Mouse (Mus musculus): ENCODE measurements around the gene Ccl25. TPM values are rescaled to one million over a fixed set of nuclear protein-coding genes. Genes with fewer than 3 reads are reported as not detected.
"Not testable (repeated sequence)": the region's sequence is repeated elsewhere in the genome, so short reads cannot be mapped to it uniquely, and the experiment has no call there.

Gene Ccl25
- total RNA-seq, 2 experiments from 2014 or later: 5.1 to 23.2 TPM

DNA sequence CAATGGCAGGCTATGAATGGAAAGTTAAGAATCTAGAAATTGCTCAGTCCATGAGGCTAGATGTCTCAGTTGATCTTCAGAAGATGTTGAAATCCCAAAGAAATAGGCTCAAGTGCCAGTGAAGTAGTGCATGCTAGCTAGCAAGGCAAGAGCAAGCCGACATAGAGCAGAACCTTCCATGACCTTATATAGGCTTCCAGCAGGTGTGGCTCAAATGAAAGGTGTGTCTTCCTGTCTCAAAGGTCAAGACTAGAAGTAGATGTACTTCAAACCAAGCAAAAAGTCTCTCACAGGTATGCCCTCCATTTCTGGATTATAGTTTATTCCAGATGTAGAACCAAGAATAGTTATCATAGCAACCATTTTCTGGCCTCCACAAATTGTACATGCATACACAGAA, 9.0 kb downstream of the Ccl25 start:
- no peak for ATAC-seq (replicated peaks; ENCODE audit: poor library complexity, severe bottlenecking)

DNA sequence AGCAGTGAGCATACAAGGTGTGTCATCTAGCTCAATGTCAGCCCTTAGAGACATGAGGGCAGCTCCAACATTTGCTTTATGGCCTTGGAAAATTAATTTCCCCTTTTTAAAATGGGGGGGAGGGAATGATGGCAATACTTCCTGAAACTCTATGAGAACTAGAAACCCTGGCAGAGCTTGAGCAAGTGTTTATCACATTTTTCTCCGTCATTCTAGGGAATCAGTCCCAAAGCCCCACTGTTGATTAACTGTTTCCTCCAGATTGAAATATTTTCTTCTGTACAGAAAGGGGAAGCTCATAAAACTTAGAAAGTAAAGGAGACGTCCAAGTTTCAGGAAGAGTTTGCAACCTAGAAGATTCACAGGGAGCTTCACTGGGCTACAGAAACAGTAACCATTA, 10.7 kb downstream of the Ccl25 start:
- ATAC-seq (replicated peaks; ENCODE audit: poor library complexity, severe bottlenecking): peak; percentile 68

GRCm38 (mm10) chr8:4340207-4340606, 15.2 kb downstream of the Ccl25 start:
- no peak for ATAC-seq (replicated peaks; ENCODE audit: poor library complexity, severe bottlenecking)

DNA sequence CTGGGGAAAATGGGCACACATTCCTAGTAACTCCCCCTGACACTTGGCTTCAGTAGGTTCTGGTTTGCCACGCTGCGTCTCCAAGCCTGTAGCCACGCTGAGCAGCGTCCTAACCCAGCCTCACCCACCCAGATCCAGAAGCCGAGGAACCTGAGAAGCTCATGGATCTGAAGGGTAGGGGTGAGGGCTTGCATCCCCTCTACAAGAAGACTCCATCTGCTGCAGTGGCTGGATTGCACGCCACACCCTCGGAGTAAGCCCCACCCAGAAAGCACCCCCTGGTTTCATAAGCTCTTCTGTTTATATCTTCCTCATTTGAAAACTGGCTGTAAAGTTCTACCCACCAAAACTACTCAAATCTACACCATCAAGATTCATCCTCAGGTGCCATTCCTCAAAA, 22.7 kb downstream of the Ccl25 start:
- peak; percentile 94 for ATAC-seq (replicated peaks; ENCODE audit: poor library complexity, severe bottlenecking)

GRCm38 (mm10) chr8:4348275-4348674, 23.3 kb downstream of the Ccl25 start:
- ATAC-seq (replicated peaks; ENCODE audit: poor library complexity, severe bottlenecking): peak; percentile 36; the same call in 1 of the 2 replicates

- ATAC-seq (replicated peaks; ENCODE audit: poor library complexity, severe bottlenecking): no peak
Observed at GRCm38 (mm10) chr8:4349335-4349734, 24.3 kb downstream of the Ccl25 start.

GRCm38 (mm10) chr8:4350618-4351017, 25.6 kb downstream of the Ccl25 start:
- ATAC-seq (replicated peaks; ENCODE audit: poor library complexity, severe bottlenecking): no peak

GRCm38 (mm10) chr8:4352562-4352961, 27.6 kb downstream of the Ccl25 start:
- not testable (repeated sequence) for ATAC-seq (replicated peaks; ENCODE audit: poor library complexity, severe bottlenecking)

- no peak for ATAC-seq (replicated peaks; ENCODE audit: poor library complexity, severe bottlenecking)
Observed at GRCm38 (mm10) chr8:4353741-4354140, 28.7 kb downstream of the Ccl25 start.

DNA sequence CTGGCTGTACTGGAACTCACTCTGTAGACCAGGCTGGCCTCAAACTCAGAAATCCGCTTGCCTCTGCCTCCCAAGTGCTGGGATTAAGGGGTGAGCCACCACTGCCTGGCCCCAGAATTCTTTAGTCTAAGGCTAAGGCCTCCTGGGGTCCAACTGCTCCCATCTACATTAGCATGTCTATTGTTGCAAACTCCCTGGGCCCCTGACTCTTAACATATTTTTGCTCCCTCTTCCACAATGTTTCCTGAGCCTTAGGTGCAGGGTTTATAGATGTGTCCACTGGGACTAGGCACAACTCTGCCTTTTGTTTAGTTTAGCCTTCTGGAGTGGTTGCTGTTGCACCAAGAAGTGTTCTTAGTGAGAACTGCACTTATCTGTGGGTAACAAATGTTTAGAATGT, 29.5 kb downstream of the Ccl25 start:
- no peak for ATAC-seq (replicated peaks; ENCODE audit: poor library complexity, severe bottlenecking)

- ATAC-seq (replicated peaks; ENCODE audit: poor library complexity, severe bottlenecking): no peak
Observed at GRCm38 (mm10) chr8:4355455-4355854, 30.4 kb downstream of the Ccl25 start.

- peak; percentile 44 for ATAC-seq (replicated peaks; ENCODE audit: poor library complexity, severe bottlenecking)
Observed at GRCm38 (mm10) chr8:4359362-4359761, 34.4 kb downstream of the Ccl25 start.

- no peak for ATAC-seq (replicated peaks; ENCODE audit: poor library complexity, severe bottlenecking)
Observed at GRCm38 (mm10) chr8:4360922-4361321, 35.9 kb downstream of the Ccl25 start.

DNA sequence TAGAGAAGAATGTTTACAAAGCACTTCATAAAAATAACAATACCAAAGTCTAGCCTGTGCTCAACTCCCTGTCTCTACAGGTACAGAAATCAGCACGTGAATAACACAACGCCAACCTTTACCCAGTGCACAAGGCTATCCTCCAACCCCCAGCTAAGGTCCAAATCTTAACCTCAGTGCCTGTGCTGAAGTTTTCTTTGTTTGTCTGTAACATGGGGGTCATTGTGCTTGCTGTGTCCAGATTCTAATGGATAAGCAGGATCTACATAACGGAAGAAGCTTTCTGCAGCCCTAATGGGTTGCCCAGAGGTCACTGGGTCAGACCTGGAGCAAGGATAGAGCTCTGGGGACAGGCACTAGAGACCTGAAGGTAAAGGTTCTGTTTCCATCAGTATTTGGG, 41.2 kb downstream of the Ccl25 start:
- no peak for ATAC-seq (replicated peaks; ENCODE audit: poor library complexity, severe bottlenecking)

DNA sequence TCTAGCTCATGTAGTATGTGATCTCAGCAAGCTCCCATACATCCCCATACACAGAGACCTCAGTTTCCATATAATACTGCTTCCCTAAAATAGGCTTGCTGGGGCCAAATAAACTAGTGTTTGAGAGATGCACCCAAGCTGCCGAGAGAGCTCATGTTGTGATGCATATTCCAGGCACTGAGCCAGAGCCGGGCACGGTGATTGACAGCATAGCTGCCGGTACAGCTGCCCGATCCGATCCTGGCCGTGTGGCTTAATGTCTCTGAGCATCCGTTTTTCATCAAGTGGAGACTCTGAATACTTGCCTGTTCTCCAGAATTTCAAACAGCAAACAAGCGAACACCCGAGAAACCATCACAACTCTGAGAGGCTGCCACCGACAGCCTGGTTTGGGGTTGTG, 42.8 kb downstream of the Ccl25 start:
- no peak for ATAC-seq (replicated peaks; ENCODE audit: poor library complexity, severe bottlenecking)

GRCm38 (mm10) chr8:4368470-4368869, 43.5 kb downstream of the Ccl25 start:
- no peak for ATAC-seq (replicated peaks; ENCODE audit: poor library complexity, severe bottlenecking)

- ATAC-seq (replicated peaks; ENCODE audit: poor library complexity, severe bottlenecking): peak; percentile 99
Observed at GRCm38 (mm10) chr8:4370078-4370477, 45.1 kb downstream of the Ccl25 start.

DNA sequence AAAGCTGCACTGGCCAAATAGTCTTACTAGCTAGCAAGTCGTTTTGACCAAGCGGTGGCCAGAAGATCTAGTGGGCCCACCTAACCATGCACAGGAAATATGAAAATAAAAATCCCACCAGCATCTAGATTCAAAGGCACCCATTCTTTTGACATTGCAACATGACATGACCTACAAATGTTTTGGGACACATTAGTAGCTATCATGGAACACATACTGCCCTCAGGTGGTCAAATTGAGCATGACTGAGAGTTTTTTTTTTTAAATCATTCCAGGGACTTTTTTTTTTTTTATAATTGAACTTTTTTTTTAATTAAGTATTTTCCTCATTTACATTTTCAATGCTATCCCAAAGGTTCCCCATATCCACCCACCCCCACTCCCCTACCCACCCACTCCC, 47.6 kb downstream of the Ccl25 start:
- ATAC-seq (replicated peaks; ENCODE audit: poor library complexity, severe bottlenecking): 0 out of 2 replicates have a peak, but pooled peaks have one; percentile 41

DNA sequence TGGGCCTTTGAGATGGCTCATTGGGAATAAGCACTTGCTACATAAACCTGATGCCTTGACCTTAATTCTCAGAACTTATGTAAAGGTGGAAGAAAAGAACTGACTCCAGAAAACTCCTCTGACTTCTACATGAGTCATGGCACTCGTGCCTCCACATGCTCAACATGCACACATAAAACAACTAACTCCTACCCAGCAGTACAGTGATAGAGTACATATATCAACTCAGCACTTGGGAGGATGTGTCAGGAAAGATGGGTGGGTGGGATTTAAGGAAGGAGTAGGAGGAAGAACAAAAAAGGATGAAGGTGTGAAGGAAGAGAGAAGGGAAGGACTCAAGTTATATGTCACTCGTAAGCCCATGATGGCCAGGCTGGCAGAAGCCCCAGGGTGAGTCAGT, 76.4 kb downstream of the Ccl25 start:
- no peak for ATAC-seq (replicated peaks; ENCODE audit: poor library complexity, severe bottlenecking)

GRCm38 (mm10) chr8:4403960-4404879, 79.2 kb downstream of the Ccl25 start:
- peak; percentile 63 for ATAC-seq (replicated peaks; ENCODE audit: poor library complexity, severe bottlenecking)

- ATAC-seq (replicated peaks; ENCODE audit: poor library complexity, severe bottlenecking): no peak
Observed at GRCm38 (mm10) chr8:4404880-4405261, 79.9 kb downstream of the Ccl25 start.

DNA sequence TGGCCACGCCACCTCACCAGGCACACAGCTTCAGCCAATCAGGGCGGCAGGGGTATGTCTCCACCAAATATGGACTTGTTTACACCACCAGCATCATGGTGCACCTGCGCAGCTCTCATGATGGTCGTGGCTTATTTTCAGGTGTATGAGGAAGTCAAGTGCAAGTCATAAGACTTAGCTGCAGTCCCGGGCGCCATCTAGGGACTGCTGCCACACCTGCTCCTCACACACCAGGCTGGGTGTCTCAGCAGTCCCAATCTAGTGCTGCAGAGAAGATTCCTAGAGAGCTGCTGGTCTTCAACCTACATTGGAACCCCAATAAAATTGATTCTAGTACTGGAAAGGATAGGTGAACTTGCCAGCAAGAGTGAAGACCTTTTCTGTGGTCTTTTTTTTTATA, 83.4 kb downstream of the Ccl25 start:
- not testable (repeated sequence) for ATAC-seq (replicated peaks; ENCODE audit: poor library complexity, severe bottlenecking)

Data from granulocyte monocyte progenitor cell, adult 5-6 weeks (primary cell).